Mouse (Mus musculus) left cerebral cortex, adult 18-20 months (tissue): ENCODE data around the gene Slc25a13. TPM values are rescaled to one million over a fixed set of nuclear protein-coding genes. Genes with fewer than 3 reads are reported as not detected.
A peak's percentile ranks its signal among the peaks of the same experiment; 100 is the strongest.

Experiments used
- DNase-seq, 2 experiments: peaks; one replicate each; pipeline ENCODE4 v3.0.0; 2021 to 2022; ENCODE audit warnings: low spot score in 2 of 2, mixed read lengths in 1 of 2
- total RNA-seq, 2 experiments: library from RNA; stranded (reverse); gene quantifications; 2 replicates each; pipeline ENCODE4 v1.2.3; 2021

The Slc25a13 gene
- total RNA-seq, 2 experiments from 2014 or later = 2.2 to 2.9 TPM

DNA sequence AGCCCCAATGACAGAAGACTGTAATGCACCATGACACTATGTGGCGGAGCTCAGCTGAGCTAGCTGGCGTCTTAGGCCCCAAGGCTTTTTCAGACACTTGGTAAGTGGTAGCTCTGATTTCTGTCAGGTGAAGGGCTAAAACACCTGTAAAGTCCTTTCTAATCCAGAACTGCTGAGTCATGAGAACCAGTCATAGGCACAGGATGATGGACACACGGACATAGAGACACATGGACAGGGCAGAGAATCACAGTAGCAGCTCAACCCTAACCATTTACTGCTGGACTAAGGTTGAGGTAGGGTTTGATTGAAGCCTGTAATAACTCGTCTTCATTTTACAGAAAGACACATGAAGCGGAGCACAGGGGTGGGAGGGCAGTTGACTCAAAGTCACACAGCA, 95.1 kb downstream of the Slc25a13 start:
- DNase-seq = no peak

DNA sequence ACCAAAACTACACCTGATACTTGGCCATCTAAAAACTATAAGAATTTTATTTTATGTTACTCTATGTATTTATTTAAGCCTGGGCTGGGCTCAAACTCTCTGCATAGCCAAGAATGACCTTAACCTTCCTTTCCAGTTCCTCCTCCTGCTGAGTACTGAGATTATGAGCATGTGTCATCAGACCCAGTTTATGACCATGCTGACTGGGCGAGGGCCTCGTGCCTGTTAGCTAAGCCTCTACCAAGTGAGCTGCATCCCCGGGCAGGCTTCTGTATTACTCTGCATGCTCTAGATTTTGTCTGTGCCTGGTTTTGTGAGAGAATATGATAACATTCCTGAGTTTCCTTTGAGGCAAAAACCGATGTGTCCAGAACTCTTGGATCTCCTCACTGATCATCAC, 96.1 kb downstream of the Slc25a13 start:
- DNase-seq = no peak

DNA sequence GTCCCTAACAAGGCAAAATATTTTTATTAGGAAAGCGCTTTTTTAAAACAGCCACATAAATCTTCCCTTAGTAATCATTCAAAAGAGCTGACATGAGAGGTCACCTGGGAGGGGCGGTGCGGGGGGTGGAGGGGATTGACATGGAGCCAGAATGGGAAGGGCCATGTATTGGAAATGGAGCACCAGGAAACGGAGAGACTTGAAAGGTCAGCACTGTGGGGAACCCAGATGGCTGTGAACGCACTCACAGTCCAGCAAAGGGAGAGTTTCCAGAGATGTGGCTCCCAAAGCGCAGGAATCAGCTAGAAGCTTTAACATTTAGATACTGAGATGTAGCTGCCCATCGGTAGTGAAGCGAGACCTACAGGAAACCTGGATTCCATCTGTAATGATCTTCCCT, 101.2 kb downstream of the Slc25a13 start:
- DNase-seq = no peak

DNA sequence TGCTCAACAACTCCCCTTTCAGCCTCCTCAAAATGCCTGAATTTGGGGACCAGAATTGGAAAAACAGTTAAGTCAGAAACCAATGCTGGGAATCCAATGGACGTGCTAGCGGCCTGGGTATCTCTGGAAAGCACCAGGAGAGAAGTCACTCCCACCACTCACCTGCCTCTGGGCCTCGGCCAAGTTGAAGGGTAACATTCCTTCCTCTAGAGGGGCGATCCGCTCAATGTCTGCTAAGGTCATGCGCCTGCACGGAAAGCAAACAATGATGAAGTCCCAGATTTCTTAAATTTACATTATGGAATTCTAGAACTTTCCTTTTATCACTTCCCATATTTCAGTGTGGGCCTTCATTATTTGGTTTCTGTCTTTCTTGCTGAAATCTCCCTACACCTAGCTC, 103.2 kb downstream of the Slc25a13 start:
- no peak for DNase-seq

DNA sequence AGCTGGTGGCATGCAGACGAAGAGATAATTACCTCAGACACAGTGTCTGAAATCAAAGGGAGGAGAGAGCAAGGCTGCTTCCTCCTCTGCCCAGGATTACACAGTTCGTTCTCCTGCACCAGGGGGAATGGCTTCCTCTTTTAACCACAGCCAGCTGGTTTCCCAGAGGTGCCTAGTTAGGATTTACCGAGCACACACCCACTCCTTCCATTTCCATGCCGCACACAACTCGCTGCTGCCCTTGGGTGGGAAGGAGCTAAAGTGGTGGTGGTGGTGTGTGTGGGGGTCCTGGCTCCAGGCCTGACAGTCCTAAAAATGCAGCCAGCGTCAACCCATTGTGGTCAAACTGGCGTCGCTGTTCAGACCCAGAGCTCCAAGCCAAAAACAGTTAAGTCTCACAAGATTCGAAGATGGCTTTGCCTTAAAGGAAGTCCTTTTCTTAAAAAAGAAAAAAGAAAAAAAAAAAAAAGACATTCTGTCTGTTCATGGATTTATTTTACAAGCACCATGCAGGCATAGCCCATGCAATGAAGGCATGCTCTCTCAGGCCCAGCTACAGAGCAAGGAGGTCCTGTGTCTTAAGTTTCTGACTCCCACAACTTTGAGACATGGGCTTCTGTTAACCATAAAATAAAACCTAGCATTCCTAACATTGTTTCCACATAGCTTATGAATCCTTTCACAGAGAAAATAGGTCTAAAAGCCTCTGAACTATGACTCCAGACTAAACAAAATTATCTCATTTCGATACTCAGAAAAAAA, 104.0 kb downstream of the Slc25a13 start:
- DNase-seq = peak; percentile 11 to 53

DNA sequence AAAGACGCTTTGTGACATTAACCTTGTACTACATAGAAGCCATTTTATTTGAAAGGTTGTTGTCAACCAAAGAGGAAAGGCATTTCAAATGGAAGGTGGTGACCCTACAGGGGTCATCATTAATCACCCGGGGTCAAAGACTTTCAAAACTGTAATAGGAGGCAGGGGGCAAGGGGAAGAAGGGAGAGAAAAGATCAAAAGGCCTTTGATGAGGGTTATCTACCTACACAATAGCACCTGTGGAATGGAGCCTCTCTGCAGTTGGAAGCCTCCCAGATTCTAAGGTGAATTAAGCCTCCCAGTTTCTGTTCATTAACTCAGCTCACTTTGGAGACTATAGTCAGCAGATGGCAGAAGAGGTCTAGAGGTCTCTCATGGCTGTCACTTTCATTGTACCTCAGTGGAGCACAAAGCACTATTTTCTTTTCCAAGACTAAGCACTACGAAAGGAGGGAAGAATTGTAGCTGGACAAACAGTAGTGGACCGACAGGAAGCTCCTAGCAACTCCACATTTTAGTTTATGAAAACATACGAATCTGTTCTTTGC, 109.5 kb downstream of the Slc25a13 start:
- no peak for DNase-seq

DNA sequence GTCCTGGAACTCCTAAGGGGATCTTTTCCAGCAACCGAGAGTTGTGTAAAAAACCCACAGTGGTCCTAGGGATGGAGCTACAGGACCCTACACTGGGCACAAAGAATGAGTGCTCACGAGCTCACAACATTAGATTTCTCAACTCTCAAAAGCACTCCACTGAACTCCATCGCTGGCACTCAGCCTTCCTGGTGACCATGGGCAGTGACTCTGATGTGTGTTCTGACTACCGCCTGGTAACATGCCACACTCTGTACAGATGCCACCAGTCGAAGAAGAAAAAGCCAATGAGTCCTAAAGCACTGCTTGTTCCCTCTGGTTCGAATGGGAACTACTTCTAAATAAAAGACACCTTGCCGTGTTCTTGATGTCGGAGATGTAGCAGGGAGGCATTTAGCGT, 111.4 kb downstream of the Slc25a13 start:
- DNase-seq = no peak

DNA sequence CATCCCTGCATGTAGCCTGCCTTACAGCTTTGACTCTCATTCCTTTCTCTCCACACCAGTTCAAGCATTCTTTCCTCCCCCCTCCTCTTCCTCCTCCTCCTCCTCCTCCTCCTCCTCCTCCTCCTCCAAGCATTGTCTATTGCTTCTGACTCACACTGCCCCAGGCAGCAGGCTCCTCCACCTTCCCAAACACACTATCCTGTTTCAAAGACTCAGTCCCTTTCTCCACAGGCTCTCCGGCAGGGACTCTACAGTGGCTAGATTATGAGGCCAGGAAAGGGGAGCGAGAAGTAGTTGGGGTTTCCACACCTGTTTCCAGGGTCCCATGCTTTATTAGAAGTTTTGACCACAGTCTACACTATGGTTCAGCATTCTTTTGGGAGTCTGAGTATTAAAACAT, 113.5 kb downstream of the Slc25a13 start:
- DNase-seq = no peak

DNA sequence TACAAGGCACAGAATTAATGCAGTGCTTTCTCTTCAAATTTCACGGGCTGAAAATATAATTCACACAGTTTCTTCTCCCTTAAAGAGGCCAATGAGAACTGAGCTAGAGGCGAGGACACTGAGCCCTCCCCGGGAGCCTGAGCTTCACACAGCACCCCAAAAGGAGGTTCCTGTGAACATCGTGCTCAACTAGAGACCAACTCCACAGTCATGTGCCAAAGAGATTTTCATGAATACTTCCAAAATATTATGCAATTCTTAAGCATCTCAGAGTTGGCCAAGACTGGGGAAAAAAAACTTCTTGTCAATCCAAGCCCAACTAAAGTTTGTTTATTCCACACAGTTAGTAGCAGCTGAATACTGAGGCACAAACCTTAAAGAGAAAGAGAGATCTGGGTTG, 115.4 kb downstream of the Slc25a13 start:
- no peak for DNase-seq

DNA sequence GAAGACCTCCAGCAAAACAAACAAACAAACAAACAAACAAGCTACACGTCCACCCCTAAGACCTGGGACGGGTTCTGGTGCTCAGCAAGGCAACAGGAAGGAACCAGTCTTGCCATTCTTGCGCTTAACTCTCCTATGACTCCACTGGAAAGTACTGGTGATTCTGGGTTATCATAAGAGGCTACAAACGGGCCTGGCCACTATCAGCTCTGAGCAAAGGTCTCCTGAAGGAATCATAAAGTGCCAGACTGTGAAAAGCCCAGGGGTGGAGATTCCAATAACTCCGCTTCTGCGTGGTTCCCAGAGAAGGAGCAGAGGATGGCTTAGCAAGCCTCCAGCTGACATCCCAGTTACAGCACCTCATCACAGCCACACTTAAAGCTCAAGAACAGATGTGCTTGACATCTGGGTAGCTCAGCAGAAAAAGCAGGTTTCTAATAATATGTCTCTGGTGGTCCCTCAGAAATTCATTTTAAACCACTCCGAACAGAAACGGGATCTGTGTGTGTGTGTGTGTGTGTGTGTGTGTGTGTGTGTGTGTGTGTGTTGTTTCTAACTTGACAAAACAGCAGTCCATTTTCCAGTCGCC, 116.0 kb downstream of the Slc25a13 start:
- no peak for DNase-seq

DNA sequence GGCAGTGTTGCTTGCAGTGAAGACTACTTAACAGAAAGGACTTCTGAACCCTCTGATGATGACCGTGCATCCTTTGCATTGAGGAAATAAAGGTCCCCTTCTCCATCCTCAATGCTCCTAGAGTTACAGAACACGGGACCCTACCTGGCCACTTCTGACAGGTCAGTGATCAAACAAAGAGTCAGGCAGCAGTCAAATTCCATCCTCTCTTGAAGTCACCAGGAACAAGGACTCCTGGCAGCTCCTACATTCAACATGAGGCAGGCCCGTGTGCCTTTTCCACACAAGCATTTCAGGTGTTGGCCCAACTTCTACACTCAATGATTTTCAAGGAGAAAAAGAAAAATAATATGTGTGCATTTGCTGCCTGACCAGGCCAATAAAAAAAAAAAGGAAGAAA, 123.0 kb downstream of the Slc25a13 start:
- DNase-seq = no peak

DNA sequence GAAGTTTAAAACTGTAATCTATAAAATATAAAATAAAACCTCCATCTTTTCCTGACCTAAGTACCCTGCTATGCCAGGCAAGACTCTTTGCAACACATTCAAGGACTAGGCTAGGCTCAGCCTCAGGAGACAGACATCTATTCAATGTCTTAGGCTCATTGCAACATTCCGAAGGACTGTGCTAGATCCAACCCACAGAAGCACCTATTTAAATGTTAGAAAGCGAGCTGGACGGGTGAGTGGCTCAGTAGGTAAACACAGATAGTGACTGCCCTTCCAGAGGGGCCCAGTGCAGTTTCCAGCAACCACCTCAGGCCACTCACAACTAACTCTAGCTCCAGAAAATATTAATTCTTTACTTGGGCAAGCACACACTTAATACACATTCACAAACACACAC, 123.5 kb downstream of the Slc25a13 start:
- DNase-seq = no peak

DNA sequence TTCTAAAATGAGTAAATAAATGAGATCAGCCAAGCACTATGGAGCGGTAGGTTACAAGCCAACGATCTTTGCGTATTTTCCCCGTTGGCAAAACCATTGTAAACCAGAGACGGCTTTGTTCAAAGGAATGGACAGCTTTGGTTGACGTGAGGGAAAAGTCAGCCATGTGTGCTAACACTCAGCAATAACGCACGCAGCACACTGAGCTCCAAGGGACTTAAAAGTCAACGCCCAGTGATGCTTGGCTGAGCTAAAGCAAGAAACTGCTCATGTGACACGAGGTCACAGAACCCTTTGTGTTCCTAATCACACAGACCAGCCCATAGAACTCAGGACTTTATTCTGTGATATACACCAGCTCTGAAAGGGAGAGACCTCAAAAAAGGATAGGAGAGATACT, 124.5 kb downstream of the Slc25a13 start:
- DNase-seq = no peak

DNA sequence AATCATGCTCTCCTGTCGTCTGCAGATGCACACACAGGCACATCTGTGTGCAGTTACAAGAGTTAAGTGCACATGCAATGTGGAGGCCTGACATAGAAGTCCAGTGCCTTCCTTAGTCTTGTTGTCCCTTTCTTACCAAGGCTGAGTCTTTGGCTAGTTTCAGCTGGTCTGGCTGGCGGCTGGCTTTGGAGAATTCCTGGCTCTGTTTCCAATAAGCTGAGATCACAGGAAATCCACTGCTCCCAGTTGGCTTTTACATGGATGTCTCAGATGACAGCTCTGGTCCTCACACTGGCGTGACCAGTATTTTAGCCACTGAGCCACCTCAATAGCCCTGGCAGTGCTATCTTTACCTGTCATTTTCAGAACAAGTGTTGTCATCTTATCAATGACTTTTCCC, 126.0 kb downstream of the Slc25a13 start:
- DNase-seq = no peak

DNA sequence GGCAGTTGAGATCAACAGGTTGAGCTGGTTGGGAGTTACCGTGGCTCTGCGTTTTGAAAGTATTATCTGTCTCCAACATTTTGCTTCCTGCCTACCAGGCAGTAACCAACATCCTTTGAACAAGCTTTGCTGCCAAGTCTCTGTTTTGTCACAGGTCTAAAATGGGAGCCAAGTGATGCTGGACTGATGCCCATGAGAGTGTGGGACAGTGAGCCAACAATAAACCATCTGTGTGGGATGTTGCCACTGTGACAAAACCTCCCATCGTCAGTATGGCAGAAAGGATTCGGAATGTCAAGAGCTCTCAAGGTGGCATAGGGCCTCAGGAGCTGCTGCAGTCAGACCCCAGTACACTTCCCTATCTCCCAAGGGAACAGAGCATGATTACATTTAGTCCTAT, 128.8 kb downstream of the Slc25a13 start:
- peak; percentile 69 to 75 for DNase-seq

DNA sequence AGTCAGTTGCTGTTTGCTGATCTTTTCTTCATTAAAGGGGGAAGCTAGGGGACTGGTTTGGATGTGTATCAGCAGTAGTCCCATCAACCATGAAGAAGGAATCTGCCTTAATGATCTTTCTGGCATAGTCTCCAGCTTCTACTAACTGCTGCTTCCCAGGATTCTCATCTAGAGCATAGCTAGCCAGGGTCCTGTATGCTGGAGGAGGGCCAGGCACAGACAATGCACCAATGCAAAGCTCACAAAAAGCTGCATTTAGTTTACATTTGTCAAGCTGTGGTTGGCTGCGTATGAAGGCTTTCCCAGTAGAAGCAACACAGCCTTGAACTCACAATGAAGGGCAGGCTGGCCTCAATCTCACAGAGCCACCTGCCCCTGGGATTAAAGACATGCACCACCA, 136.5 kb downstream of the Slc25a13 start:
- no peak for DNase-seq

DNA sequence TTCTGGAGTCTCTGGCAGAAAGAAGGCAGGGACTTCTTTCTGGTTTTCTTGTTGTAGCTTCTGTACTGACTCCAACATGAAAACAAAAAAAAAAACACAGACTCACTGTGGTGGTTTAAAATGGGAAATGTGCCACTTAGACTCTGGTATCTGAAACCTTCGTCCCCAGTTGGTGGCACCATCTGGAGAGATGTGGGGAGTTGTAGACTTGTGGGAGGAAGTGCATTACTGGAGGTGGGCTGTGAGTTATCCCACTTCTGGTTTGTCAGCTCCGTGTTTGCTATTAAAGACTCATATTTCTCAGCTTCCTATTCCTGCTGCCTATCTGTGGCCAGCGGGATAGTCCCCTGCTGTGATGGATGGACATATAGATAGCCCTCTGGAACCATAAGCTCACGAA, 139.7 kb downstream of the Slc25a13 start:
- no peak for DNase-seq

DNA sequence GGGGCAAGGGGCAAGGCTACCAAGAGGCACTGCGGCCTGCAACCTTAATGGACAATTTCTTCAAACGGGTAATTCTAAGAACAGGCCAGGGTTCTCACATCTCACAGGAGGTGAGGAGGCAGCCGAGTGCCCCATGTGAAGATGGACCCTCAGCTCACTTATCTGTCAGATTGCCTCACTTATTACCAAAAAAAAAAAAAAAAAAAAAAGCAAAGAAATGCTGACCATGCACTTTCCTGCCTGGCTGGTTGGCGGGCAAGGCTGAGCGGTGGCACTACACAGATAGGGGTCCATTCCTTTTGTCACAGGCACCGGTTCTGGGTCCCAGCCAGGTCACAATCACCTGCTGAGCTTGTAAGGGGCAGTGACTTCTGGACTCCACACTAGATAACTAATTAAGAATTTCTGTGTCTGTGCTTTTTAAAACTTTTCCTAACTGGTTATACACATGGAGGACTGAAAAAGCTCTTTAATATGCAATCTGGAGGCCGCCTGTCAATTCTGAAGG, 141.0 kb downstream of the Slc25a13 start:
- DNase-seq = no peak

DNA sequence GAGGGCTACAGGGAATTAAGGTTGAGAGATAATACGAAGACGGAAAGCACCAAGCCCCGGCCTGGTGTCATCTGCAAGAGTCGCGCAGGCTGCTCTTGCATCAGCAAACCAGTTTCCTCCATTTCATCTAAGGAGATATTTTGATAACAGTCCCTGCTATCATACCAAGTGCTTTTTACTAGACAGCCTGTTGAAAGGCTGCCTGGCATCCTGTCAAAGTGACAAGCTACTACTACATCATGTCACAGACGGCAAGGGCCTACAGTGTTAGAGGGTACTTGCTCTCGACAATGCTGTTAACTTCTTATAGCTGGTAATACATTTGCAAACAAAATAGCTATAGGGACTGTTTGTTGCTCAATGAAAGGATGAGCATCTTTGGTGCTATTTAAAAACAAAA, 145.9 kb downstream of the Slc25a13 start:
- DNase-seq = no peak

DNA sequence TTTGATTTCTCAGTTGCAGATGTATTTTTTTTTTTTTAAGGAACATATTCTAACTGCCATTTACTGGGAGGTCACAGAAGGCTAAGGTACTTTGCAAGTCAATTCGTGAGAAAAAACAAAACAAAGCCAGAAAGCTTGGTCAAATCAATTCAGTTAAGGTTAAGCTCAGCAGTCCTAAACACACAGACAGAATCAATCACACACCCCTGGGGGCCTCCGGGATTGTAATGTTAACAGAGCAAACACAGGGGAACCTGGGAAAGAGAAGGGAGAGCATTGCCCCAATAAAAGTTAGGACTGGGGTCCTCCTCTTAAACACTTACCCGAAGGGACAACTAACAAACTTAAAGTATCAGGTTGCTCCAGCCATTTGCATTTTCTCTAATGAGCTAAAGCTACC, 147.0 kb downstream of the Slc25a13 start:
- DNase-seq = no peak

DNA sequence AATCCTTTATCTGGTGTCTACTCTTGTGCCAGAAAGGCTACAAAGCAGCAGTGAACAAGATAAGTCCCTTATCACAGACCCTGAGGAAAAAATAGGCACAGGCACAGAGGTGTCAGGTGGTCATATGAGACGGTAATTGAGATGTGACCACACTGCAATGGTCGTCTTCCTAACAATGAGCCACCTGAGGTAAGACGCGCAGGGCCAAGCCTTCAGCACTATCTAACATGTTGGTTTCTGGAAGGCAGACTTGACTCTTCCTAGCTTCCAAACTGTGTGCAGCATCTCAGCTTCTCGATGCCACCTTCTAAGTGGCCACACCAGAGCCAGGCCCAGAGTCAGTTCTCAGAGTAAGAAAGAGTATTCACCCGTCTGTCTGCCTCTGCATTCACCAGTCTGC, 149.8 kb downstream of the Slc25a13 start:
- no peak for DNase-seq

DNA sequence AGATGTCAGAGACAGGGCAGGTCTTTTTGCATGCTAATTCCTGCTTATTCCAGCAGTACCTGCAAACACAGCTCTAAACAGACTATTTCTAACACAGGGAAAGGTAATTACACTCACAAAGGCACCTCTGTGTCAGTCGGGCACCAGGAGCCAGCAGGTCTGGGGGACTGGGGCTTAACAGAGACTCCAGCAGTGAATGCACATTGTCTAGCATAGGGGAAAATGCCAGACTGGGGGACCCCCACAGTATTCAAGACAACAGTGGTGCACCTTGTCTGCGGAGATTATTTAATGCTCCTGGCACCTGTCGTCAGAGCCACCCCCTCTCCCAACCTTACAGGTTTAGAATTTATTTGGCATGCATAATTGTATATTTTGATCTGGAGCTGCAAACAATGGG, 158.4 kb downstream of the Slc25a13 start:
- no peak for DNase-seq

DNA sequence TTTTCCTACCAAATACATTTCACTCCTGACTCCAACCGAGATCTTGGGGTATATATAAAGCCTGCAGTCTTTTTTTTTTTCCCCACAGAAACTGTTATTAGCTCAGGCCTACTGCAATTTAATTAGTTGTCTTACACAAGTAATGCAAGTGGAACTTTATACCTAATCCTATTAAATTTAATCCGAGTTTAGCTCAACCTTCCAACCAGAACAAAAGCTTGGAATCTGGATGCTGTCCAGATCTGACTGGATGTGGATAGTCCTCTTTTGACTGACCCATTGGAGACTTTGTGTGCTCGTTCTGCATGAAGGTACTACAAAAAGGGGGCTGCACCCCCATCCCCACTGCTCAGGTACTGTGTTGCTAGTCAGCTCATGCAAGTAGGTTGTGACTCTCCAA, 163.0 kb downstream of the Slc25a13 start:
- no peak for DNase-seq
